Mouse (Mus musculus) right cerebral cortex, postnatal 10 days (tissue): ENCODE results near the gene 4931429L15Rik.
A peak's percentile ranks its signal among the peaks of the same experiment; 100 is the strongest.
"Not testable (repeated sequence)": the region's sequence is repeated elsewhere in the genome, so short reads cannot be mapped to it uniquely, and the experiment has no call there.

Experiments used
- DNase-seq, 2 experiments: peaks; one replicate each; pipeline ENCODE4 v3.0.0; 2021; ENCODE audit warnings: low spot score in 2 of 2

The 4931429L15Rik gene

DNA sequence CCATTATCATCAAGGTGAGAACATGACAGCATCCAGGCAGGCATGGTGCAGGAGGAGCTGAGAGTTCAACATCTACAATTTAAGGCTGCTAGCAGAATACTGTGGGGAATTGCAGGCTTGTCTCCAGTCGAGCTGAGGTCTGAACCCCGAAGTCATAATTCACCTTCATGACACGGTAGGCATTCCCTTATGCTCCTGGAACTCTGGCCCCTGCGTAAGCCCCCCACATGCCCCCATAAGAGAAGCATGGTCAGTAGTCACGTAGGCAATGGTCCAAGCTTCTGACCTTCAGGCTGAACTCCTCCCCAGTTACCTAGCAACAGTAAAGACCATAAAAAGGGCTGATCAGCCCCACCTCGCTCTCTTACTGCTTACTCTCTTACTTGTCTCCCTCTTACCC lies at the start of gene 4931429L15Rik:
4931429L15Rik (minus strand) TSS at position 101 of the 400 bp plus-strand sequence.
- not testable (repeated sequence) for DNase-seq

DNA sequence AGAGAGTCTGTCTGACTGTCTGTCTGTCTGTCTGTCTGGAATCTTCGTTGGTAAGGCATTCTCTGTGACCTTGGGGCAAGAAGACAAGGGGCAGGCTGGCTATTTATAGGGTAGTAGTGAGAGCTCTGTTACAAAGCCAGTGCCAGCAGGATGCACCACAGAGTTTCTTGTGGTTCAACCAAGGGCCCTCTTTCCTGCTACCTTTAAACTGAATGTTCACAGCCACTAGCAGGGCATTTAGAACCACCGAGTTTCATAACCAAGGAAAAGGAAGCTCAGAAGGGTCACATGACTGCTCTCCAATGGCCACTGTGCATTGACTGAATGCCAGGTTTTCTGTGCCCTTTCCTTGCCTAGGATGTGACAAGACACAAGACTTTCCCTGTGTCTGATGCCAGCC lies 42.7 kb upstream of the 4931429L15Rik start:
- DNase-seq, result no peak

DNA sequence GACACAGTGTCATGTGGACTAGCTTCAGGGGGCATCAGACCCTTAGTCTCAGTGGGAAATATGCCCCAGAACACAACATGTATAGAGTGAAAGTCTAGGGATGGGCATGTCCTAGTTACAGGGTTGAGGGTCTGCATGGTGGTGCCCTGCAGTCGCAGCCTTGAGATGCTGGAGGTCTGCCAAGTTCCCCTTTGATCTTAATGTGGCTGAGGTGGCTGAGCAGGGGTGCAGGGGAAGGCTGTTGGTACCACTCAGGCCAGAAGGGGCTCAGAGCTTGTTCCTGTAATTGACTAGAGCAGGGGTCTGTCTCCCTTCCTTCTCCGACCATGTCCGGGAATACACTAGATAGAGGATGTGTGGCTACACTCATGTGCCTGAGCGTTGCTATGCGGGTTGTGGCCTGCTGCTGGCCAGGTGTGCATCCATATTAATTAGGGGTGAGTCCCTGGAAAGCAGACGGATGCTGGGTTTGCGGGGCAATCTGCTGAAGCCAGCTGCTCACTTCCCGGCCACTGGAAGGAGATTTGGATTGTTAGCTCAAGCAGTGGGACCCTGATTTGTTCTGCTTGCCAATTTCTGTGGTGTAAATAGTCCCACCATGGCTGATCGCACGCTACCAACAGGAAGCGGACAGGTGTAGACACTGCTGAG lies 41.8 kb upstream of the 4931429L15Rik start:
- peak in 1 of 2 experiments; percentile 15 for DNase-seq

DNA sequence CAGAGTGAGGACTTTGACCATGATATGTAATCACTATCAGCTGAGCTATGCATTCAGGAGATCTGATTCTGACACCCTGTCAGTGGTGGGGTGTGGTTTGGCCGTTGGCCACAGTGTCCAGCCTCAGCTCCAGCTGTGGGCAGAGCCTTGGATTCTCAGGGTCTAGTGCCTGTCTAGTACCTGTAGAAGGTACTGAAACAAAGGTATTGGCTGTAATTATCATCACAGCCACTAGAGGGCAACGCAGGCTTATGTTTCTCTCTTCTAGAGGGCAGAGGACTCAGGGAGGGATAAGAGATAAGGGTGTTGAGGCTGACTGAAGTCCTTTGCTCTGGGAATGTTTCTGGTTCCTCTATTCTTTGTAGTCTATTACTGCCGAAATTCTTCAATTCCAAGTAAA lies 34.2 kb upstream of the 4931429L15Rik start:
- peak; percentile 69 to 76 for DNase-seq

DNA sequence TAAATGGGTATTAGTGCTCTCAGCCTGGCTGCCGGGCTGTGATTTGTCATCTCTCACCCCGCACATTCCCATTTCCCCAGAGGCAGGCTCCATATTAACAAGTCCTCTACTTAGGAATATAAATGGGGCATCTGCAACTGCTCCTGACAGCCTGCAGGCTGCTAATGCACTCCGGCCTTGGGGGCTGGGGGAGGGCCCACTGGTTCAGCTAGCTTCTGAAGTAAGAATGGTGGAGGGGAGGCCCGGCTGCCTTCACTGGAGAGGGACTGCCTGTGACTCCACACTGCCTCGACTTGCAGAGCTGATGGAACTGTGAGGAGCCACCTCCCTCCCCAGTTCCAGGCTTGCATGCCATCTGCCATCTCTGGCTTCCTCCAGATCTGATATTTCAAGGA lies 33.5 kb upstream of the 4931429L15Rik start:
- DNase-seq, result peak; percentile 47 to 53

DNA sequence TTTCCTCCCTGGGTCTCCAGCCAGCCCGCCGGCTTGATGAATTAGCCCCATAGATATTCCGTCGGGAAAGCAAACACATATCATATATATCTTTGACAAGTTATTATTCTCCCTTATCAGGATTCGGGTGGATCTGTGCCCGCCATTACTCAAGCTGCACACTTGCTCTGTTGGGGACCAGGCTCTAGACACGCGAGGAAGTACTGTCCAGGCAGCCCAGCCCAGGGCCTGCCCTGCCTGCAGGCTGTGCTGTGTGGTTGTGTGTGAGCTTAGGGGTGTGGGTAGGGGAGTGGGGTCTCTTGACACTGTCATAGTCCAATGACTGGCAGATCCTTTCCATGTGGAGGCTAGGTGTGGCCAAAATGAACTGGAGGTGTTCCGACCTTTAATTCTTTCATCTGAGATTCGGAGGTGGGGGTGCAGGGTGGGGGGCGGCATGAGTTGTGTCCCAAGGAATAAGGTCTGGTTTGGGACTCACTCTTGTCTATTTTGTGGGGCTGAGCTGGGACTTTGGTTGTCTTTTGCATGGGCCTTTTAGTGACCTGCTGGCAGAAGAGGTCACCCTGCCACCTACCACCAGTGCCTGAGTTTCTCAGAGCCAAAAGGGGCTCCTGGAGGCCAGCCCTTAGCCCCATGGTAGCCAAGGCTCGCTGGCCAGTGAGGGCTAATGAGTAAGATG lies 33.0 kb upstream of the 4931429L15Rik start:
- DNase-seq, result peak in 1 of 2 experiments; percentile 21

DNA sequence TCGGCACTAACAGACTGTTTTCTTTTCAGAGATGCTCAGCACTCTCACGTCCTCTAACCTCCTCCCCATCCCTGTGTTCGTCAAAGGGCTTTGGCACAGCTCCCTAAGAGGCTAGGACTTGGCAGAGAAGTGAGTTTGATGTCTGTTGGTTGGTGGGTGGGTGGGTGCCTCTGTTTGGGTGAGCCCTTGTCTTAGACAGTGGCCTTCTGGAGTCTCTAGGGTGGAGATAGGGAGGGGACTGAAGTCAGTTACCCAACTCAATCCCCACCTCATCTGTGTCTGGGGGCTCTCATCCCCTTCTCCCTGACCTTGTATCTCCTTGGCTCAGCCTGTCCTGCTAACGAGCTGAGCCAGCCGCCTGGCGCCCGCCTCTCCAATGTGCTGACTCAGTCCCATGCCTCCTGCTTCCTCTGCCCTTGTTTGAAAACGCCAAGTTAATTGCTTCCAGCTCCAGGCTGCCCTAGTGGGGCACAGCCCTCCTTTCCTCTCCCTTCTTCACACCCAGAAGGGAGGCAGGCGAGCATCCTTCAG lies 30.7 kb upstream of the 4931429L15Rik start:
- DNase-seq, result peak; percentile 48 to 54

DNA sequence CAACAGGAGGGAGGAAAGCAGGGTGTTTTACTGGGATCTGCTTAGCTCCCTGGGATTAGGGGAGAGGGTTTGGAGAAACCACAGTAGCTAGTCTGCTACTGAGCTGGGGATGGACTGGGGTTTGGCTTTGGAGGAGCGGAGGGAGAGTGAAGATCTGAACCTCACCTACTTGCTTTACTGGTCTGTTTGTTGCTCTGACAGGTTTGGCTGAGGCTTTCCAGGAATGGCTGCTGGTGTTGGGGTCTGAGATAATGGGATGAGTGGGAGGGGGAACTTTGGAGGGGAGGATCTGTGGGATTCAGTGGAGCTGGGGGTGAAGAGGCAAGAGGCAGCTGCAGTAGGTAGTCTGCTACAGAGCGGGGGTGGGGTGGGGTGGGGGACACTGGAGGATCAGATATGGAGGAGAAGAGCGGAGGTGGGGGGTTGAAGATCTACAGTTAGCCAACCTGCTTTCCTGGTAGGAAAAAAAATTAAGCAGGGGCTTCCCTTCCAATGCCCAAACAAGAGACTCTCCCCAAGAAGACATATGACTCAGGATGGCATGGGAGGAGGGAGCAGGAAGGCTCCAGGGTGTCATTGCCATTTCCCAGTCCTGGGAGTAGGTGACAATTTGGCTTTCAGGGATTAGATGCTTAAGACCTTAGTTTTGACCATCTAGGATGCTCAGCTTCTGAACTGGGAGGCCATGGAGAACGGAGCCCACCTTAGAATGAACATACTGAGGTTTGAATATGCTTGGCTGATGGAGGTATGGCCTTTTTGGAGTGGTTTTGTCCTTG lies 26.3 kb upstream of the 4931429L15Rik start:
- no peak for DNase-seq

DNA sequence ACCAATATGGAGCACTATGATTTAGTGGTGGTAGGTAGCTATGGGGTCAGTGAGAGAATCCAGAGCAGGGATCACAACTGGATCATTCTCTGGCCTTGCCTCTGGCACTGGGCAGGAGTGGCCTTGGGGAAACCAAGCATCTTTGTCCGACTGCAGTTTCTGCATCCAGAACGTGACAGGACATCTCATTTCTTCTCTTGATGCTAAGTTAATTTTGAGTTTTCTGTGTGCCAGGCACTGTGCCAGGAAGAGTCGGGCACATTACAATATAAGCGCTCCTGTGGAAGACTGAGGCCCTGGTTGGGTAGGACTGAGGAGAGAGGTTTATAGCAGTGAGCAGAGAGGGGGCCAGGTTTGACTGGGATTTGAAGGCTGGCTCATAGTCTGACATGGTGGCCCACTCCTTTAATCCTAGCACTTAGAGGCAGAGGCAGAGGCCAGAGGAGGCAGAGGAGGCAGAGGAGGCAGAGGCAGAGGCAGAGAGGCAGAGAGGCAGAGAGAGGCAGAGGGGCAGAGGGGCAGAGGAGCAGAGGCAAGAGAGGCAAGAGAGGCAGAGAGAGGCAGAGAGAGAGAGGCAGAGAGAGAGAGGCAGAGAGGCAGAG lies 19.4 kb upstream of the 4931429L15Rik start:
- peak in 1 of 2 experiments; percentile 21 for DNase-seq

DNA sequence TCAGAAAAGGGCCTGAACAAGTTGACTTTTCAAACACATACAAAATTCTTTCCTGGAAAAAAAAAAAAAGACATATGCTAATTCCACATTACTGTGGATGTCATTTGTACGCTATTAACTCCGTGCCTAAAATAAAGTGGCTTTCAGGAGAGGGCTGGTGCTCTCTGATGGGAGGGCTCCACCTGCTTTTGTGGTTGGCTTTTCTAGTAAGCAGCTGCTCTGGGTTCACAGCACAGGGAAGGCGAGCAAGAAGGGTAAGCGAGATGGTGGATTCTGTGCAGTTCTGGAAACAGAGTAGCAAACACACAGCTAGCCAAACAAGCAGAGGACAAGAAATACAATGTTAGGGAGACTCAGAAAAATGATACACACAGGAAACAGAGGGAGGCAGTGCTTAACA lies 18.6 kb upstream of the 4931429L15Rik start:
- peak in 1 of 2 experiments; percentile 32 for DNase-seq

DNA sequence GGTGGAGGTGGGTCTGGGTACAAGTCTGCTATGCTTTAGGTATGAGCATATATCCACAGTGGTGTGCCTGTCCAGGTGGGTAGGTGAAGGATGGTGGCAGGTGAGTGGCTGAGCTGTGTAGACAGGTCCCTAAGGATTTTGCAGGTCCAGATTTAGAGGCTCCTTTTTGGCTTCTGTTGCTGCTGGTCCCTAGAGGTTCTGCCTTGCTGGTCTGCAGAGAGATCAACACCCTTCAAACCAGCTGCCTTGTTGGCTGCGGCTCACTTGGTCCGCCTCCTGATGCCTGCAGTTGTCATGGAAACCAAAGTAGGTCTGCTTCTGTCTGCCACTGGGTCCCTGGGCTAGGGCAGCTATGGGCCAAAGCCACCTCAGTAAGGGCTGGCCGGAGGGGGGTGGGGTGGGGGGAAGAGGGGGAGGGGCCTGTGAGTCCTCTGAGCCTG lies 18.1 kb upstream of the 4931429L15Rik start:
- DNase-seq, result peak; percentile 79 to 90

DNA sequence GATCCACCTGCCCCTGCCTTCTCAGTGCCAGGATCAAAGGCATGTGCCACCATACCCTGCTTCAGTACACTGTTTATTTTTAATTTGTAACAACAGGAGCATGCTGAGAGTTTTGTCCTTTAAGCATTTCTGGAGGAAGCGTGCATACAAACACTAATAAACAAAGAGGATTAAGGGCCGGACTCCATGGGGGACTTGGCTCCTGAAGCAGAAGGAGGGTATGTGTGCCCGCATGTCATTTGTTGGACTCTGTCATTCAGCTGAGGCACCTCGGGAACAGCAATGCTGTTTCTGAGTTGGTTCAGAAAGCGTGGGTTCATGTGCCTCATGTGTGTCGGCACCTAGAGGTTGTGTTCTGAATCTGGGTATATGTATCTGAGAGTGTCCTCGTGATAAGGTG lies 17.5 kb upstream of the 4931429L15Rik start:
- DNase-seq, result no peak

DNA sequence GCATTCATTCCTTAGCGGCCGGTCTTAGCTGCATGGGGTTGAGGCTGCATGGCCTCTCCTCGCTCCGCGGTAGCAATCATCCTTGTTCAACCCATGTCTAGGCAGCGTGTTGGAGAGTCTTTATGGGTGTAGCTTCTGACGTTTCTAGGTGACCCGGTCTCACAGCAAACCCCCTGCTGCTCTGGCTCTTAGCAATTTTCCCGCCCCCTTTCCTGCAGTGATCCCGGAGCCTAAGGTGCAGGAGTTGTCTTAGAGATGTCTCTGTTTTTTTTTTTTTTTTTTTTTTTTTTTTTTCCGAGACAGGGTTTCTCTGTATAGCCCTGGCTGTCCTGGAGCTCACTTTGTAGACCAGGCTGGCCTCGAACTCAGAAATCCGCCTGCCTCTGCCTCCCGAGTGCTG lies 16.5 kb upstream of the 4931429L15Rik start:
- DNase-seq, result peak in 1 of 2 experiments; percentile 18

DNA sequence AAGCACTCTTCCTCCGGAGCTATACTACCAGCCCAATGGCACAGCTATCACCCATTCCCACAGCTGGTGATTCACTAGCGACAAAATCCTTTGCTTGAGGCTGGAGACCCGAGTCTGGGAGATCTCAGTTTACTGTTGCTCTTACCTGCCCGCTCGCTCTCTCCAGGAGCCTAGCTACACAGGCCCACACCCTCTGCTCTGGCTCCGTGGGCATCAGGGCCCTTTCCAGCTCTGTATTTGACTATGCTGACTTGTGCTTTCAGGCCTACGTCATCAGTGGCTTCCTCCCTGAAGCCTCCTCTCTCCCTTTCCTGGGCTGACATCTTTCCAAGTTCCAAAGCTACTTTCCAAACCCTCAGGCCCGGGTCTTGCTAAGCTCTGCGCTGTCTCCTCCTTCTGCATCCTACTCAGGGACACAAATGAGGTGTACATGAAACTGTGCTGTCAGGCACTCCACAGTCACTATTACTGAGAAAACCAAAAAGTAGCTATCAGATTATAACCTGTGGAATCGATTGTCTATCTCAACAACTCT lies 15.7 kb upstream of the 4931429L15Rik start:
- DNase-seq, result peak in 1 of 2 experiments; percentile 22

DNA sequence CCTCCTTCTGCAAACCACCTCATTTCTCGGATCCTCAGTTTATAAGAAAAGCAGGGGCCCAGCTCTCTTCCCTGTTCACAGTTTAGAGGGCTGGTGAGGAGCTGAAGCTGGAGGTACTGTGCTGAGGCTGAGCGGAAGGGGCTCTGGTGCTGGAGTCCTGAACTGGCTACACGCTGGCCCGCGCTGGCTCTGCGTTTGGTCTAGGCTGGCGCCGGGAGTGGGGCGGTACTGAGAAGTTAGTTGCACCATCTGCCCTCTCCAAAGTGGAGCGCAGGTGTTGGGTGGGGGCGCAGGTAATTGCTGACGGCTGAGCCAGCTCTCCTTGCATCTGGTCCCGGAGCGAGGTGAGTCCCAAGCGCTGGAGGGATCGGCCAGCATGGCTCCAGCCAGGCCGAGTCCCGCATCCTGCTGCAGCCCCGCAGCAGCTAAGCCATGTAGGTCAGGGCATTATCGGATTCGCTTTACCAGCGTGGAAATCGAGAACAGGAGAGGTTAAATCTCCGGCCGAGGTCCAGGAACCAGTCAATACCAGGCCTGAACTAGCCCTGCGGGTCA lies 14.8 kb upstream of the 4931429L15Rik start:
- peak in 1 of 2 experiments; percentile 27 for DNase-seq

DNA sequence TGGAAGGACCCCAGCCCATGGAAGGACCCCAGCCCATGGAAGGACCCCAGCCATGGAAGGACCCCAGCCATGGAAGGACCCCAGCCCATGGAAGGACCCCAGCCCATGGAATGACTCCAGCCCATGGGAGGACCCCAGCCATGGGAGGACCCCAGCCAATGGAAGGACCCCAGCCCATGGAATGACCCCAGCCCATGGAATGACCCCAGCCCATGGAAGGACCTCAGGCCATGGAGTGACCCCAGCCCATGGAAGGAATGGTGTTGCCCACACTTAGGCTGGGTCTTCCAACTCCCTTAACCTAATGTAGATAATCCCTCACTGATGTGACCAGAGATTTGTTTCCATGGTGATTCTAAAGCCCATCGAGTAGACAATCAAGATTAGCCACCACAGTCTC lies 11.5 kb upstream of the 4931429L15Rik start:
- DNase-seq, result peak in 1 of 2 experiments; percentile 9

DNA sequence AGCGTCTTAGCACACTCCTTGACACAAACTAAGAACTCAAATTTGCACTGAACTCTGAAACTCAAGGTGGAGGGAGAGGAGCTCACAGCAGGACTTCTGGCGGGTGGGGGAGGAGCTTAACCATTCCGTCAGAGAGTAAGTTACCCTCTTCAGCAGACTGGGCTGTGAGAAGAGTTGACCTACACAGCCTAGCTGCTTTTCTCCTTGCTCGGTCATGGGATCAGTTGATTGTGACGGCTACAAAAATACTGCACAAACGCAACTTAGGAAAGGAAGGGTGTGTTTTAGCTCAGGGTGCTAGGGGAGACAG lies 10.8 kb upstream of the 4931429L15Rik start:
- no peak for DNase-seq

DNA sequence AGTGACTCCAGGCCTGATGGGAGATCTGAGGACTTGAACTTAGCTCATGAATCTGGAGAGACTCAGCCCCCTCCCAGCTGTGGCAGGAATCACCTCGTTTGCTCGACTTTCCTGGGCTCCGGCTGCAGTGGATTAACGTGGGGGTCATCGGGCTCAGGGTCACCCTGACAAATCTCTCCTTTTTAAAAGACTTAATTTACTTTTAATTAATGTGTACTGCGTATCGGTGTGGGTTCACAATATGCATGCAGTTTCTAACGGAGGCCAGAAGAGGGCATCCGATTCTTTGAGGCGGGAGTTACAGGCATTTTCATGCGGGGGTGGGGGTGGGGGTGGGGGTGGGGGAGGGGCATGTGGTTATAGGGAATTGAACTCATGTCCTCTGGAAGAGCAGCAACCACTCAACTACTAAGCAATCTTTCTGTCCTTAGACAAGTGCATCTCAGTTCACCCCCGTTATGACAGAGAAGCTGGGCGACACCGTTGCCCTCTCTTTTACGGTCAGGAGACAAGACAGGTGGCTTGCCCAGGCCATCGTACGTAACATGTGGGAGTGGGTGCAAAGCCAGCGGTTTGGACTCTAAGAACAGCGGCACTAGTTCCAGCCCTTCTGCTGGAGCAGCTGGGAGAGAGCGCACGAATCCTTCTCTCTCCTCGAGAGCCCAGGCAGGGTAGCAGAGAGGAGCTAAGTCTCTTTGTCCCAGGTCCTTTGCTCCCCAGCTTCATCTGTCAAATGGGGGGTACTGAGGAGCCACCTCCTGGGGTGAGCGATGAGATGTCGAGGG lies 10.2 kb upstream of the 4931429L15Rik start:
- no peak for DNase-seq

DNA sequence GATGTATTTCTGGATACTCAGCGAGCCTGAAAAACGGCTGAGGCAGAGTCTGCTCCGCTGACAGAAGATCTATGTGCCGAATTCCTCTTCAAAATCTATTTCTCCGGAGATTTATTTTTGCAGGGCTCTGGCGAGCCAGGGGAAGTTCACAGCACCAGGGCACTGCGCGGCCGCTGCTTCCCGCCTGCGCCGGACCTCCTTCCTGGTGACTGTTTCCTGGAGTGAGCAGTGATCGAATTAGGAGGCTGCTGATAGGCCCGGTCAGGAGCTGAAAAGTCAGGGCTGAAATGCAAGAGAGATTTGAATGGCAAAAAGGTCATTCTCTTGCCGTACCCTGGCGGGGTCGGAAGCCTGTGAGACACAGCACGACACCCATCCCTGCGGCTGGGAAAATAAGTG lies 9.5 kb upstream of the 4931429L15Rik start:
- DNase-seq, result no peak

DNA sequence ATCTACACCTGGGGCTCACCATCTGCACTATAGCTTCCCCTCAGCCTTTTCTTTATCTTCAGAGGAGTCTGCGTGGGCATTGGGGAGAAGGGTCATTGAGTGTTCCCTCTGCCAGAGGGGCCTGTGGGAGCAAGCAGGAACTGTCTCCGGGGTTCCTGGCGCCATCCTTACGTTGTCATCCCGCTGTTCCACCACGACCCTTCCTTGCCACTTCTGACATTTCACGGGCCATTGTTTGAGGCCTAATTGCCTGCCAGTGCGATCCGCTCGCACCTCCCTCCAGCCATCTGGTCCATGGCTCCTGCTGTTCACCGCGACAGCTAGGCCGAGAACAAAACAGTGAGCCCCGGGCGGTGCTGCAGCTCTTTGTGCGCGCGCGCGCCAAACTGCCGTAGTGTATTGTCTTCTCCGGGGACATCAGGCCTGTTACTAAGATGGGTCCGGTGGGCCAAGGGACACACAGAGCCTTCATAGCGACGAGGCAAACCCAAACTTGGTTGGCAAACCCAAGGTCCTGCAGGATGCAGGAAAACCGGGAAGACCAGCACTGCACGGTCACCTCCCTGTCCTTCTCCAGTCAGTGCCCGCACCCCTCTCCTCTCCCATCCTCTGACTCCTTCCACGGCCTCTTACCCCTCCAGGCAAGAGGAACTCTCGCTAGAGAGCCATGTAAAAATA lies 8.9 kb upstream of the 4931429L15Rik start:
- DNase-seq, result peak; percentile 80
